Comparison of ENCODE assay signal across 28 mouse cellular contexts in the genomic region with DNA sequence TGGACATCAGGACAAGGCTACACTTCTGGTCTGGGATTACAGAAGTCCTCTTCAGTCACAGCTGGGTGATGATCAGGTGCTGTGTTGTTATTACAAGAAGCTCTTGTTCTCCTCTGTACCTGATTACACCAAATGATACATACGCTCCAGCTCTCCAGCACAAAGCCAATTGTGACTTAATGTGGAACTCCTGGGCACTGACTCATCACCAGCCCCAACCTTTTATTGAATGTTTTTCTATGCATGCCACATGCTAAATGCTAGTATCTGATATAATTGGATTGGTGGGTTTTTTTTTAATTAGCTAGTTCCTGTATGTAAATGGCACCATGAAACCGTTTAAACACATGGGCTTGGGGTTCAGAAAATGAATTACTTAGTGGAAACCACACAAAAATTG. TPM values are rescaled to one million over a fixed set of nuclear protein-coding genes. Genes with fewer than 3 reads are reported as not detected.
"Had no signal": no experiment of that assay in that cellular context is flagged by ENCODE, and none has a peak within 500 bp of the region (broad histone marks: within the 10 kb centered on the region; RNA-seq: fewer than 3 reads in every experiment).

A gene (minus strand): TSS at position 101 of the 400 bp plus-strand sequence.

- H3K9ac ChIP-seq: liver, embryonic 14.5 days; lung, embryonic 14.5 days; midbrain, embryonic 13.5 days; midbrain, embryonic 15.5 days; neural tube, embryonic 13.5 days; neural tube, embryonic 15.5 days had no signal

- H3K4me3 ChIP-seq: midbrain, embryonic 10.5 days; midbrain, embryonic 13.5 days; midbrain, embryonic 15.5 days; myocyte; neural tube, embryonic 13.5 days; neural tube, embryonic 15.5 days had no signal

- H3K27ac ChIP-seq: liver, embryonic 14.5 days; midbrain, embryonic 10.5 days; midbrain, embryonic 13.5 days; midbrain, embryonic 15.5 days; neural tube, embryonic 13.5 days; neural tube, embryonic 15.5 days had no signal

- H3K27me3 ChIP-seq: midbrain, embryonic 13.5 days; midbrain, embryonic 15.5 days; neural tube, embryonic 13.5 days; neural tube, embryonic 15.5 days had no signal

- H3K9me3 ChIP-seq: midbrain, embryonic 10.5 days; midbrain, embryonic 13.5 days; midbrain, embryonic 15.5 days; neural tube, embryonic 13.5 days; neural tube, embryonic 15.5 days had no signal

- ATAC-seq: midbrain, embryonic 13.5 days; midbrain, embryonic 15.5 days had no signal

- DNase-seq: lung, adult 18-20 months; lung, embryonic 14.5 days; lung, postnatal 10 days; lung, postnatal 4 days; retina, postnatal 1 day; right cerebral cortex, adult 18-20 months; right cerebral cortex, postnatal 25 days; right cerebral cortex, postnatal 4 days; spleen, adult 18-20 months; thymus, adult 18-20 months; thymus, postnatal 14 days; thymus, postnatal 36 days had no signal

- H3K36me3 ChIP-seq: midbrain, embryonic 10.5 days; midbrain, embryonic 13.5 days; midbrain, embryonic 15.5 days; neural tube, embryonic 13.5 days; neural tube, embryonic 15.5 days had no signal

- H3K4me1 ChIP-seq: midbrain, embryonic 10.5 days; midbrain, embryonic 13.5 days; midbrain, embryonic 15.5 days; neural tube, embryonic 13.5 days; neural tube, embryonic 15.5 days had no signal

- H3K4me2 ChIP-seq: lung, embryonic 14.5 days; midbrain, embryonic 13.5 days; midbrain, embryonic 15.5 days; neural tube, embryonic 13.5 days; neural tube, embryonic 15.5 days had no signal

RNA-seq across cellular contexts. Expression of the gene that starts here (rescaled TPM):
- total RNA-seq: megakaryocyte, adult 5-6 weeks; megakaryocyte-erythroid progenitor cell, adult 5-6 weeks had no signal
- polyA plus RNA-seq: liver, embryonic 14.5 days; liver, embryonic 16.5 days; lung, embryonic 14.5 days; lung, embryonic 16.5 days; midbrain, embryonic 10.5 days; midbrain, embryonic 13.5 days; midbrain, embryonic 15.5 days; myocyte; neural tube, embryonic 11.5 days; neural tube, embryonic 13.5 days; neural tube, embryonic 15.5 days; small intestine, adult 2 months; stomach, embryonic 14.5 days; stomach, embryonic 16.5 days; thymus, postnatal 0 days had no signal
